Mouse (Mus musculus) testis, adult 2 months (tissue): ENCODE data around the gene Muc13. TPM values are rescaled to one million over a fixed set of nuclear protein-coding genes. Genes with fewer than 3 reads are reported as not detected.

Source experiments
- H3K27ac ChIP-seq: fragments of 200-500 bp; 2 replicates; pipeline ENCODE4 v1.5.1; 2012; ENCODE audit warnings: low read depth, low read length; ENCODE audit not compliant: control insufficient read depth, insufficient read depth
- H3K27me3 ChIP-seq: fragments of 200-500 bp; 2 replicates; pipeline ENCODE4 v1.6.1; 2012; ENCODE audit warnings: mild to moderate bottlenecking, low read length, moderate library complexity; ENCODE audit not compliant: control insufficient read depth, insufficient read depth
- H3K36me3 ChIP-seq: fragments of 200-500 bp; 2 replicates; pipeline ENCODE4 v1.6.1; 2012; ENCODE audit warnings: mild to moderate bottlenecking, low read length; ENCODE audit not compliant: control insufficient read depth, insufficient read depth
- H3K4me1 ChIP-seq: fragments of 200-500 bp; 2 replicates; pipeline ENCODE4 v1.6.1; 2012; ENCODE audit warnings: low read length; ENCODE audit not compliant: control insufficient read depth, insufficient read depth
- H3K4me3 ChIP-seq: fragments of 200-500 bp; 2 replicates; pipeline ENCODE4 v1.5.1; 2012; ENCODE audit warnings: low read depth, mild to moderate bottlenecking, low read length, moderate library complexity, mixed read lengths; ENCODE audit not compliant: control insufficient read depth
- CTCF ChIP-seq: fragments of 200-500 bp; IDR thresholded peaks from 2 replicates; pipeline ENCODE4 v1.5.1; 2012; ENCODE audit warnings: low read depth, mild to moderate bottlenecking, inconsistent platforms, low read length, moderate library complexity; ENCODE audit not compliant: control insufficient read depth, insufficient read depth, insufficient replicate concordance
- POLR2A ChIP-seq: fragments of 200-500 bp; IDR thresholded peaks from 2 replicates; pipeline ENCODE4 v1.6.1; 2012; ENCODE audit warnings: low read depth, mild to moderate bottlenecking, inconsistent platforms, low read length, moderate library complexity; ENCODE audit not compliant: control insufficient read depth
- polyA plus RNA-seq: library from polyadenylated mRNA; depleted of rRNA; stranded (reverse); fragments of >200 nt; gene quantifications from 2 replicates; pipeline ENCODE4 v1.2.3, GENCODE M21; 2012

Gene Muc13
- polyA plus RNA-seq, 1 experiment: 0.32 TPM

DNA sequence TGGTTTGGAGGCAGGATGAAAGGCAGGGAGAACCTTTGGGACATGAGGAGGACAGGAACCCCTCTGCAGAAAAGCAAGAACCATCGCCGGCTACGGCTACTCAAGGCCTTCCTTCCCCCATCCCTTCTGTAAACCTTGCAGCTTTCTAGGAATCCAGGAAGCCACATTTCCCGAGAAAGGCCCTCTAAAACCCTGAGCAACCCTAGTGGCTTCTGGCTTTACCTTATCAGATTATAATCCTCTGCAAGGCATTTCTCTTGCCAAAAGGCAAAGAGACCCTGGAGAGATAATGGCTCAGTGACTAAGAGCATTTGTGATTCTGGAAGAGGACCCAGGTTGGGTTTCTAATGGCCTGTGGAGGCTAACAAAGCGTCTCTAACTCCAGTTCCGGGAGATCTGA is 46.8 kb downstream of the Muc13 start:
- H3K4me1 ChIP-seq: no peaks in the 10 kb centered on the region; the same call in 1 of the 2 replicates
- no peaks in the 10 kb centered on the region for H3K36me3 ChIP-seq
- H3K27me3 ChIP-seq: no peaks in the 10 kb centered on the region
- H3K27ac ChIP-seq: no peak overlapping the region
- TF ChIP-seq CTCF (no peak), POLR2A (no peak)
- H3K4me3 ChIP-seq: no peak overlapping the region

DNA sequence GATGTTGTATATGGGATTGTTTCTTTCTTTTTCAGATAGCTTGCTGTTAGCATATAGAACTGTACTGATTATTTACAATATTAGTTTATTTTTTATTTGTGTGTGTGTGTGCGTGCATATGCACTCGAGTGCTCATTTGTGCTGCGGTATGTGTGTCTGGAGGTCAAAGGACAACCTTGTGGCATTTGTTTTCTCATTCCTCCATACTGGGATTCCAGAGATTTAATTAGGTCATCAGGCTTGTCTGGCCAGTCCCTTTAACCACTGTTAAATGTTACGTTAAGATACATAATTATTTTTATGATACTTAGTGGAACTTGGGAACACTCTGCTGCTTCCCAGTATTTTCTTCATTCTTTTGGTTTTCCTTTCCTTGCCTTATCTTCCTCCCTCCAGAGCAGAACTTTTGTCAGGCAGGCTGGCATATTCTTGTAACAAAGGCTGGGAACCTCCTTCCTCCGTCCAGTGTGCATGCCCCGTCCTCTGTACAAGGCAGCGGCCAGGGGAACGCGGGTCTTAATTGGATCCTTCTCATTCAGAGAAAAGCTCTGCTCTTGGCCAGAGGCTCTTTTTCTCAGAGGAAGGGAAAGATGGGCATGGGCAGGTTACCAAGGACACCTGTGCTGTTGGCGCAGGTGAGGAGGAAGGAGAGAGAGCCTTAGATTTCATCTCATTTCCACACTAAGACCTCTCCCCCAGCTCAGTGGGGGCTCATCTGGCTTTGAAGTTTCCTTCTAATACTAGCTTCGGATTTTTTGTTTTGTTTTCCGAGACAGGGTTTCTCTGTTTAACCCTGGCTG is 48.4 kb downstream of the Muc13 start:
- no peak overlapping the region for H3K4me3 ChIP-seq
- H3K27ac ChIP-seq: peak overlapping the region; percentile 39; the same call in 1 of the 2 replicates
- H3K27me3 ChIP-seq: no peaks in the 10 kb centered on the region
- TF ChIP-seq POLR2A (no peak), CTCF (no peak)
- H3K36me3 ChIP-seq: no peaks in the 10 kb centered on the region
- H3K4me1 ChIP-seq: no peaks in the 10 kb centered on the region; the same call in 1 of the 2 replicates

- Histone ChIP-seq H3K27me3 (no peaks in the 10 kb centered on the region), H3K4me3 (no peak overlapping the region), H3K36me3 (no peaks in the 10 kb centered on the region), H3K4me1 (no peaks in the 10 kb centered on the region; the same call in 1 of the 2 replicates), H3K27ac (no peak overlapping the region)
- TF ChIP-seq CTCF: no peak
- no peak for TF ChIP-seq POLR2A
Measured at GRCm38 (mm10) chr16:33844150-33844611, 50.3 kb downstream of the Muc13 start.

DNA sequence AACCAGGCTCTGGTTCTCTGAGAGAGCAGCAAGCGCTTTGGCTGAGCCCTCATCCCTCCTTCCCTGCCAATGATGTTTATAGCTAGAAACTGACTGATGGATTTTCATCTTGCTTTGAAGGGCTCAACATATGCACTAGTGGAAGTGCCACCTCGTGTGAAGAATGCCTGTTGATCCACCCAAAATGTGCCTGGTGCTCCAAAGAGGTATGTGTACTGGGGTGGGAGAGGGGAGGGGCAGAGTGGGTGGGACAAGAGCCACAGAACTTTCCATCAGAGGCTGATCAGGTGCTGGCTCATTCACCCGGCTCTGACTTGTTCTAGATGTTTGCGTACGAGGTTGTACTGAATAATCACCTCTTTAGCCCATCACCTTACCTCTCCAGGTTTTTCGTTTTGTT is 51.0 kb downstream of the Muc13 start:
- no peaks in the 10 kb centered on the region for H3K27me3 ChIP-seq
- TF ChIP-seq POLR2A: no peak
- TF ChIP-seq CTCF: no peak
- H3K4me1 ChIP-seq: no peaks in the 10 kb centered on the region; the same call in 1 of the 2 replicates
- no peaks in the 10 kb centered on the region for H3K36me3 ChIP-seq
- H3K27ac ChIP-seq: no peak overlapping the region
- H3K4me3 ChIP-seq: no peak overlapping the region

GRCm38 (mm10) chr16:33853271-33853670 is 59.4 kb downstream of the Muc13 start:
- H3K36me3 ChIP-seq: no peaks in the 10 kb centered on the region
- H3K4me1 ChIP-seq: no peaks in the 10 kb centered on the region
- no peak overlapping the region for H3K4me3 ChIP-seq
- no peak for TF ChIP-seq POLR2A
- no peak for TF ChIP-seq CTCF
- H3K27me3 ChIP-seq: no peaks in the 10 kb centered on the region
- H3K27ac ChIP-seq: no peak overlapping the region

DNA sequence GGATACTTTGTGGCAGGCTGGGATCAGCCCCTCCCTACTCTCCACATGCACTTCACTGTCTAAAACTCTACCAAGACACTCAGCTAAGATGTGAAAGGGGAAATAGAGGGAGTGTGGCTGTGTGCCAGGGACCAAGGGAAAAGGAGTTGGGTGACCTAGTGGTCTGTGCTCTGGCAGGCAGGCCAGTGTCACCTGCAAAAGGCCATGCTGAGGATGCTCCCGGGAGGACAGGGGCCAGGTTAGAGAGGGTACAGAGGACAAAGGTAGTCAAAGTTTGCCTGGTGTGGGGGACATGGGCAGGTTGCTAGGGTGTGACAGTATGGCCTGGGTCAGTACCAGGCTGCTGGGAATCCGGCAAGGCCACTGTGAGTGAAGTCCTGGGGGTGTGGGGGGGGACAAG is 64.9 kb downstream of the Muc13 start:
- H3K4me3 ChIP-seq: no peak overlapping the region
- no peaks in the 10 kb centered on the region for H3K27me3 ChIP-seq
- H3K36me3 ChIP-seq: no peaks in the 10 kb centered on the region
- H3K4me1 ChIP-seq: peaks cover 2% of the 10 kb centered on the region; the same call in 1 of the 2 replicates
- no peak for TF ChIP-seq POLR2A
- no peak for TF ChIP-seq CTCF
- H3K27ac ChIP-seq: no peak overlapping the region

DNA sequence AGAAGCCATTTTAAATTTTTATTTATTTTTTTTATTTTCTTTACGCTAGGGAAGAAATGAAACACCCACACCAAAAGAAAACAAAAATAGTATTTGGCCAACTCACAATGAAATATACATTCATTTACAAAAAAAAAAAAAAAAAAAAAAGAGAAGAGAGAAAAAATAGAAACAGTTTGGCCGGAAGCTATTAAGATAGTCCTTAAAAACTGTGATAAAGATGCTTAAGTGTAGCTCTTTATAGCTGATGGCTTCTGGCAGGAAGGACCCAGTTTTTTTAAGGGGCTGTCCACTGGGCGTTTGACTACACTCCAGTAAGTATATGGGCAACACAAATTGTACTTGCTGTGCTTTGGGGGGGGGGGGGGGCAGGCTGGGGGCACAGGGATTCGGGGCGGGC is 65.5 kb downstream of the Muc13 start:
- H3K36me3 ChIP-seq: no peaks in the 10 kb centered on the region
- TF ChIP-seq CTCF (no peak), POLR2A (no peak)
- H3K27me3 ChIP-seq: no peaks in the 10 kb centered on the region
- H3K4me1 ChIP-seq: peaks cover 2% of the 10 kb centered on the region; the same call in 1 of the 2 replicates
- no peak overlapping the region for H3K4me3 ChIP-seq
- H3K27ac ChIP-seq: no peak overlapping the region
